Mouse (Mus musculus): ENCODE measurements around the gene Elovl6. TPM values are rescaled to one million over a fixed set of nuclear protein-coding genes. Genes with fewer than 3 reads are reported as not detected.

The Elovl6 gene
- polyA plus RNA-seq (2014; fragmentation: Nextera tagmentation; extraction: Ambion mirVana) = 46.2 and 48.7 TPM in 2 replicates

DNA sequence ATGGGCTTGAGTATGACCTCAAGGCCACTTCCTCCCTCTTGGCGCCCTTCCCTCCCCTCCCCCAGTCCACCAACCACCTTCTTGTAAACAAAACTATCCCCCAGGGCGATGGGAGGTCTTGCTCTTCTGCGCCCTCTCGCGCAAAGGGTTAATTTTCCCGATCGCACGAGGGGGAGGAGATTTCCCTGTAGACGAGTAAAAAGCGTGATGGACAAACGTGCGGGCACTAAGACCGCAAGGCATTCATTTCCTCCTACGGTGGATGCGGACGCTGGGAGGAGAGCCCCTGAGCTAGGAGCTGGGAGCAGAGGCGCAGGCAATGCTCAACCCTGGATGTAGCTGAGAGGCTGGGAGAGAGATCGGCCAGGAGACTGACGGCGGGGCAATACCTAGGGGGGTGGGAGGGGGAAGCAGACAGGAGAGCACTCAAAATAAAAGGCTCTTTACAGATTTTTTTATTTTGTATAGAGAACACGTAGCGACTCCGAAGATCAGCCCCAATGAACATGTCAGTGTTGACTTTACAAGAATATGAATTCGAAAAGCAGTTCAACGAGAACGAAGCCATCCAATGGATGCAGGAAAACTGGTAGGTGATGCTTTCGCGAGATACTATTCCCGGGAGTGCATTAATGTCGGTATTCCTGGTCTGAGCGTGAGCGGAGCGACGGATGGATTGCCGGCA lies at the start of gene Elovl6:
Gene Elovl6 (plus strand): TSS at position 176 of the 685 bp plus-strand sequence.
- no peaks in the 10 kb centered on the region for H3K36me3 ChIP-seq (replicated peaks; ENCODE audit: control insufficient read depth, insufficient read depth, low read depth, low read length)
- peak within 1 kb of the TSS; percentile 98 for H3K27ac ChIP-seq (replicated peaks; ENCODE audit: low read depth, low read length)
- H3K27me3 ChIP-seq (ENCODE audit: control insufficient read depth, insufficient read depth, low read length) = no peaks in the 10 kb centered on the region
- ATAC-seq (replicated peaks; ENCODE audit: insufficient number of reproducible peaks, low FRiP score, low TSS enrichment, low read depth) (peak; percentile 64), DNase-seq (ENCODE audit: low spot score) (peak; percentile 92)
- H3K4me2 ChIP-seq (ENCODE audit: low read depth, low read length) = peak within 1 kb of the TSS; percentile 70
- no peaks in the 10 kb centered on the region for H3K9me3 ChIP-seq (replicated peaks; ENCODE audit: control insufficient read depth, low read length)
- H3K4me1 ChIP-seq (ENCODE audit: control insufficient read depth, insufficient read depth, low read length) = peaks cover 6% of the 10 kb centered on the region
- peak within 1 kb of the TSS; percentile 95 for H3K9ac ChIP-seq (replicated peaks; ENCODE audit: low read length)
- peak within 1 kb of the TSS; percentile 81 for H3K4me3 ChIP-seq (ENCODE audit: low read depth, low read length)
- under 1% methylated on average over 35 of the region's 35 CpGs for WGBS

DNA sequence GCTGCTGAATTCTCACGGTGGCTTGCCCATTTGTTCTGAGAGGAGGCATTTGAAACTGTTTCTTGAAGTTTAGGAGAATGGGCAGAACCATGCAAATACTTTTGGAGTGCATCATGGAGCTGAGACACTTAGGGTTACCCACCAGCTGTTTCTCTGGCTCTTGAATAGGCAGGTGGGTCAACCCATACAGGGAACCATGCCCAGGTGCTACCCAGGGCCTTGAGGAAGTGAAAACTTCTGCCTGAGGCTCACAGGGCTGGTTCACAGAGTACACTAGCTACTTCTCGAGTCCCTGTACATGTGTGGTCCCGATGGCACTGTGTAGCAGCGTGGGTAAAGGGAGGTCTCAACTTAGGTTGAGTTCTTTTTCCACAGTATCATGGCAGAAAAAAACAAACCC lies 43.4 kb upstream of the Elovl6 start:
- ATAC-seq (replicated peaks; ENCODE audit: insufficient number of reproducible peaks, low FRiP score, low TSS enrichment, low read depth) = no peak

GRCm38 (mm10) chr3:129494123-129494522 lies 38.0 kb upstream of the Elovl6 start:
- Histone ChIP-seq H3K4me1 (ENCODE audit: control insufficient read depth, insufficient read depth, low read length) (no peaks in the 10 kb centered on the region), H3K9ac (replicated peaks; ENCODE audit: low read length) (no peak overlapping the region), H3K36me3 (replicated peaks; ENCODE audit: control insufficient read depth, insufficient read depth, low read depth, low read length) (no peaks in the 10 kb centered on the region), H3K4me3 (ENCODE audit: low read depth, low read length) (no peak overlapping the region), H3K27me3 (ENCODE audit: control insufficient read depth, insufficient read depth, low read length) (no peaks in the 10 kb centered on the region), H3K27ac (replicated peaks; ENCODE audit: low read depth, low read length) (no peak overlapping the region), H3K9me3 (replicated peaks; ENCODE audit: control insufficient read depth, low read length) (no peaks in the 10 kb centered on the region), H3K4me2 (ENCODE audit: low read depth, low read length) (no peak overlapping the region)
- WGBS = 85% methylated on average over 10 of the region's 10 CpGs
- ATAC-seq (replicated peaks; ENCODE audit: insufficient number of reproducible peaks, low FRiP score, low TSS enrichment, low read depth) (no peak), DNase-seq (ENCODE audit: low spot score) (no peak)

More for the DNA sequence above, 43.4 kb upstream of the Elovl6 start:
- no peaks in the 10 kb centered on the region for H3K27me3 ChIP-seq (ENCODE audit: control insufficient read depth, insufficient read depth, low read length)
- H3K36me3 ChIP-seq (replicated peaks; ENCODE audit: control insufficient read depth, insufficient read depth, low read depth, low read length) = no peaks in the 10 kb centered on the region
- no peak overlapping the region for H3K4me2 ChIP-seq (ENCODE audit: low read depth, low read length)
- no peaks in the 10 kb centered on the region for H3K4me1 ChIP-seq (ENCODE audit: control insufficient read depth, insufficient read depth, low read length)
- no peaks in the 10 kb centered on the region for H3K9me3 ChIP-seq (replicated peaks; ENCODE audit: control insufficient read depth, low read length)
- DNase-seq (ENCODE audit: low spot score) = no peak
- H3K27ac ChIP-seq (replicated peaks; ENCODE audit: low read depth, low read length) = no peak overlapping the region
- no peak overlapping the region for H3K9ac ChIP-seq (replicated peaks; ENCODE audit: low read length)
- H3K4me3 ChIP-seq (ENCODE audit: low read depth, low read length) = no peak overlapping the region
- WGBS = 92% methylated on average over 4 of the region's 4 CpGs

GRCm38 (mm10) chr3:129494731-129495130 lies 37.4 kb upstream of the Elovl6 start:
- H3K36me3 ChIP-seq (replicated peaks; ENCODE audit: control insufficient read depth, insufficient read depth, low read depth, low read length) = no peaks in the 10 kb centered on the region
- H3K27ac ChIP-seq (replicated peaks; ENCODE audit: low read depth, low read length) = no peak overlapping the region
- H3K4me2 ChIP-seq (ENCODE audit: low read depth, low read length) = no peak overlapping the region
- no peaks in the 10 kb centered on the region for H3K27me3 ChIP-seq (ENCODE audit: control insufficient read depth, insufficient read depth, low read length)
- no peak for DNase-seq (ENCODE audit: low spot score)
- WGBS = 91% methylated on average over 4 of the region's 4 CpGs
- no peak for ATAC-seq (replicated peaks; ENCODE audit: insufficient number of reproducible peaks, low FRiP score, low TSS enrichment, low read depth)
- H3K9ac ChIP-seq (replicated peaks; ENCODE audit: low read length) = no peak overlapping the region
- no peaks in the 10 kb centered on the region for H3K9me3 ChIP-seq (replicated peaks; ENCODE audit: control insufficient read depth, low read length)
- no peak overlapping the region for H3K4me3 ChIP-seq (ENCODE audit: low read depth, low read length)
- H3K4me1 ChIP-seq (ENCODE audit: control insufficient read depth, insufficient read depth, low read length) = no peaks in the 10 kb centered on the region

GRCm38 (mm10) chr3:129503781-129504180 lies 28.4 kb upstream of the Elovl6 start:
- Histone ChIP-seq H3K27ac (replicated peaks; ENCODE audit: low read depth, low read length) (no peak overlapping the region), H3K4me3 (ENCODE audit: low read depth, low read length) (no peak overlapping the region), H3K4me2 (ENCODE audit: low read depth, low read length) (no peak overlapping the region), H3K27me3 (ENCODE audit: control insufficient read depth, insufficient read depth, low read length) (no peaks in the 10 kb centered on the region), H3K9ac (replicated peaks; ENCODE audit: low read length) (no peak overlapping the region), H3K36me3 (replicated peaks; ENCODE audit: control insufficient read depth, insufficient read depth, low read depth, low read length) (no peaks in the 10 kb centered on the region), H3K4me1 (ENCODE audit: control insufficient read depth, insufficient read depth, low read length) (no peaks in the 10 kb centered on the region), H3K9me3 (replicated peaks; ENCODE audit: control insufficient read depth, low read length) (no peaks in the 10 kb centered on the region)
- no peak for ATAC-seq (replicated peaks; ENCODE audit: insufficient number of reproducible peaks, low FRiP score, low TSS enrichment, low read depth)
- 84% methylated on average over 7 of the region's 7 CpGs for WGBS
- no peak for DNase-seq (ENCODE audit: low spot score)

DNA sequence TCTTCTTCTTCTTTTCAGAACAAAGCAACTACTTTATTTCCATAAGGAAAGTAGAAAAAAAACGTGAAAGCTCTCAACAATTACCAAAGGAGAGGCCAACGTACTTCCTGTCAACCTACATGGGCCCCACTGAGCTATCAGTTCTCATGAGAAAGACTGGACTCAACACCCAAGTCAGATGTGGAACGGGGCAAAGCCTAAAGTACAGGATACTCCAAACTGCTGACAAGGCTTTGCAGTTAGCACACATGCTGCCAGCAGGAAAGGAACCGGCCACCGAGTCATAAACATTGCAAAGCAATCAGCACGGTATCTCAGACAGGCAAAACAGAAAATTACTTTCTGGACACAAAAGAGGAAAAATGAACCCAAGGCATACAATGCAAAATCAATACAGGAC lies 27.2 kb upstream of the Elovl6 start:
- H3K36me3 ChIP-seq (replicated peaks; ENCODE audit: control insufficient read depth, insufficient read depth, low read depth, low read length) = no peaks in the 10 kb centered on the region
- no peak overlapping the region for H3K4me2 ChIP-seq (ENCODE audit: low read depth, low read length)
- H3K4me3 ChIP-seq (ENCODE audit: low read depth, low read length) = no peak overlapping the region
- no peak overlapping the region for H3K27ac ChIP-seq (replicated peaks; ENCODE audit: low read depth, low read length)
- 74% methylated on average over 6 of the region's 6 CpGs for WGBS
- no peak overlapping the region for H3K9ac ChIP-seq (replicated peaks; ENCODE audit: low read length)
- H3K27me3 ChIP-seq (ENCODE audit: control insufficient read depth, insufficient read depth, low read length) = no peaks in the 10 kb centered on the region
- no peak for DNase-seq (ENCODE audit: low spot score)
- no peak for ATAC-seq (replicated peaks; ENCODE audit: insufficient number of reproducible peaks, low FRiP score, low TSS enrichment, low read depth)
- H3K9me3 ChIP-seq (replicated peaks; ENCODE audit: control insufficient read depth, low read length) = no peaks in the 10 kb centered on the region
- no peaks in the 10 kb centered on the region for H3K4me1 ChIP-seq (ENCODE audit: control insufficient read depth, insufficient read depth, low read length)

DNA sequence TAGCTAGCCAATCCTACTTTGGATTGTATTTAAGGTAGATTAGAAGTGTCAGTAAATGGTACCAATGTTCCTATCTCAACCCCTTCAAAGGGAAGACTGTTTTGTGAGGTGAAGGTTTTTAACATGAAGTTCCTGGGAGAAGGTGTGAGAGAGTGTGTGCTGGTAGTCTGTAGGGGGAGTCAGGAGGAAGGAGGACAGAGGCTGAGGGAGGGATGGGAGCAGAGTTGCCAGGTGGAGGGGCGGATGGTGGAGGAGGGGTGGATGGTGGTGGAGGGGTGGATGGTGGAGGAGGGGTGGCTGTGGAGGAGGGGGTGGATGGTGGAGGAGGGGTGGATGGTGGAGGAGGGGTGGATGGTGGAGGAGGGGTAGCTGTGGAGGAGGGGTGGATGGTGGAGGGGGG lies 24.4 kb upstream of the Elovl6 start:
- 92% methylated on average over 1 of the region's 1 CpGs for WGBS
- Histone ChIP-seq H3K27me3 (ENCODE audit: control insufficient read depth, insufficient read depth, low read length) (no peaks in the 10 kb centered on the region), H3K27ac (replicated peaks; ENCODE audit: low read depth, low read length) (no peak overlapping the region), H3K4me1 (ENCODE audit: control insufficient read depth, insufficient read depth, low read length) (no peaks in the 10 kb centered on the region), H3K9ac (replicated peaks; ENCODE audit: low read length) (no peak overlapping the region), H3K4me3 (ENCODE audit: low read depth, low read length) (no peak overlapping the region), H3K4me2 (ENCODE audit: low read depth, low read length) (no peak overlapping the region), H3K36me3 (replicated peaks; ENCODE audit: control insufficient read depth, insufficient read depth, low read depth, low read length) (no peaks in the 10 kb centered on the region), H3K9me3 (replicated peaks; ENCODE audit: control insufficient read depth, low read length) (no peaks in the 10 kb centered on the region)
- DNase-seq (ENCODE audit: low spot score) = no peak
- ATAC-seq (replicated peaks; ENCODE audit: insufficient number of reproducible peaks, low FRiP score, low TSS enrichment, low read depth) = no peak

DNA sequence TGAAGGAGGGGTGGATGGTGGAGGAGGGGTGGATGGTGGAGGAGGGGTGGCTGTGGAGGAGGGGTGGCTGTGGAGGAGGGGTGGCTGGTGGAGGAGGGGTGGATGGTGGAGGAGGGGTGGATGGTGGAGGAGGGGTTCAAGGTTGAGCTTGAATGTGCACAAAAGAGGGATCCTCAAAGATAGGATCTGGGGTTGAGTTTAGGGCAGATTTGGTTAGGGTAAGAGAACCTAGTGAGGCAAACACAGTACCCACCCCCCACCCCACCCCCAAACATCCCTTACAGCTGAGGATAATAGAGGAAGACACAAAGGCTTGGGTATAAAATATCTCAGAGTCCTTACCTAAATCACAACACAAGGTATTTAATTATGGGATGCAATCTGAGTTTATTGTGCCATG lies 23.6 kb upstream of the Elovl6 start:
- no peak for ATAC-seq (replicated peaks; ENCODE audit: insufficient number of reproducible peaks, low FRiP score, low TSS enrichment, low read depth)
- H3K4me1 ChIP-seq (ENCODE audit: control insufficient read depth, insufficient read depth, low read length) = no peaks in the 10 kb centered on the region
- no peaks in the 10 kb centered on the region for H3K27me3 ChIP-seq (ENCODE audit: control insufficient read depth, insufficient read depth, low read length)
- no peak for DNase-seq (ENCODE audit: low spot score)
- no peak overlapping the region for H3K4me3 ChIP-seq (ENCODE audit: low read depth, low read length)
- H3K27ac ChIP-seq (replicated peaks; ENCODE audit: low read depth, low read length) = no peak overlapping the region
- no peaks in the 10 kb centered on the region for H3K9me3 ChIP-seq (replicated peaks; ENCODE audit: control insufficient read depth, low read length)
- no peak overlapping the region for H3K9ac ChIP-seq (replicated peaks; ENCODE audit: low read length)
- H3K4me2 ChIP-seq (ENCODE audit: low read depth, low read length) = no peak overlapping the region
- no peaks in the 10 kb centered on the region for H3K36me3 ChIP-seq (replicated peaks; ENCODE audit: control insufficient read depth, insufficient read depth, low read depth, low read length)

Data from embryonic facial prominence, embryonic 11.5 days (tissue).